Mouse (Mus musculus) kidney, postnatal 0 days (tissue): ENCODE measurements around the gene Tead3. TPM values are rescaled to one million over a fixed set of nuclear protein-coding genes. Genes with fewer than 3 reads are reported as not detected.
"Not testable (repeated sequence)": the region's sequence is repeated elsewhere in the genome, so short reads cannot be mapped to it uniquely, and the experiment has no call there.

ENCODE experiments used
- ATAC-seq: fragments of 200-750 bp; cut with Nextera tagmentation; replicated peaks from 2 replicates; pipeline ENCODE4 v1.8.0; 2017; ENCODE audit warnings: low read depth, moderate number of reproducible peaks, moderate TSS enrichment, moderate library complexity; ENCODE audit not compliant: low FRiP score
- DNase-seq: peaks from one replicate; pipeline ENCODE4 v3.0.0-alpha.2; 2016; ENCODE audit warnings: low spot score
- H3K27ac ChIP-seq: fragments of 300-500 bp; sonication (generic); 2 replicates; pipeline ENCODE4 v1.5.1; 2014; ENCODE audit warnings: mild to moderate bottlenecking
- H3K27me3 ChIP-seq: fragments of 300-500 bp; sonication (generic); 2 replicates; pipeline ENCODE4 v1.6.1; 2014; ENCODE audit warnings: low read length, mixed read lengths; ENCODE audit not compliant: insufficient read depth
- H3K36me3 ChIP-seq: fragments of 300-500 bp; sonication (generic); 2 replicates; pipeline ENCODE4 v1.6.1; 2014; ENCODE audit warnings: low read length, mixed read lengths; ENCODE audit not compliant: insufficient read depth
- H3K4me1 ChIP-seq: fragments of 300-500 bp; sonication (generic); replicated peaks from 2 replicates; pipeline ENCODE4 v1.6.1; 2014; ENCODE audit warnings: antibody characterized with exemption, low read length, mixed read lengths; ENCODE audit not compliant: insufficient read depth
- H3K4me2 ChIP-seq: fragments of 300-500 bp; sonication (generic); 2 replicates; pipeline ENCODE4 v1.6.1; 2014; ENCODE audit warnings: mild to moderate bottlenecking, low read length, moderate library complexity, mixed read lengths
- H3K4me3 ChIP-seq: fragments of 300-500 bp; sonication (generic); replicated peaks from 2 replicates; pipeline ENCODE4 v1.5.1; 2014; ENCODE audit warnings: low read depth, low read length
- H3K9ac ChIP-seq: fragments of 300-500 bp; sonication (generic); 2 replicates; pipeline ENCODE4 v1.6.1; 2014; ENCODE audit warnings: low read depth, low read length
- H3K9me3 ChIP-seq: fragments of 300-500 bp; sonication (generic); replicated peaks from 2 replicates; pipeline ENCODE4 v1.6.1; 2016; ENCODE audit warnings: low read length, inconsistent platforms, mixed read lengths
- CTCF ChIP-seq: IDR thresholded peaks from 2 replicates; pipeline ENCODE4 v1.5.1; 2016; ENCODE audit warnings: antibody characterized with exemption, low read depth, mild to moderate bottlenecking, moderate library complexity
- WGBS: fragments of 180-500 bp; shearing (Covaris S2); extraction: QIAGEN DNeasy Blood & Tissue Kit; methylation state at CpG from one replicate; pipeline ENCODE4 v1.1.7; 2014; 5-methylcytosine and 5-hydroxymethylcytosine counted together
- polyA plus RNA-seq: library from polyadenylated mRNA; unstranded; fragments of >200 nt; fragmentation: Nextera tagmentation; extraction: Ambion mirVana; gene quantifications from 2 replicates; pipeline ENCODE4 v1.2.1, GENCODE M21; 2015

Gene Tead3
- polyA plus RNA-seq, 1 experiment from 2014 or later, result 7.7 TPM

- Histone ChIP-seq H3K4me2 (peak overlapping the region; percentile 57), H3K36me3 (no peaks in the 10 kb centered on the region), H3K4me1 (peaks cover 13% of the 10 kb centered on the region), H3K27me3 (peaks cover 11% of the 10 kb centered on the region; the same call in 1 of the 2 replicates), H3K4me3 (peak overlapping the region; percentile 26), H3K9ac (peak overlapping the region; percentile 47; the same call in 1 of the 2 replicates), H3K9me3 (no peaks in the 10 kb centered on the region), H3K27ac (no peak overlapping the region)
- DNase-seq, result peak; percentile 60
- ATAC-seq, result no peak
- TF ChIP-seq CTCF, result no peak
- WGBS, result 5% methylated on average over 25 of the region's 25 CpGs
Observed at GRCm38 (mm10) chr17:28362653-28363292, 12.2 kb upstream of the Tead3 start.

GRCm38 (mm10) chr17:28361921-28362652 is 11.5 kb upstream of the Tead3 start:
- 35% methylated on average over 11 of the region's 11 CpGs for WGBS
- peaks cover 11% of the 10 kb centered on the region; the same call in 1 of the 2 replicates for H3K27me3 ChIP-seq
- ATAC-seq (no peak), DNase-seq (no peak)
- H3K9me3 ChIP-seq, result no peaks in the 10 kb centered on the region
- H3K4me1 ChIP-seq, result peaks cover 13% of the 10 kb centered on the region
- no peak overlapping the region for H3K27ac ChIP-seq
- TF ChIP-seq CTCF, result no peak
- peak overlapping the region; percentile 57 for H3K4me2 ChIP-seq
- peak overlapping the region; percentile 47; the same call in 1 of the 2 replicates for H3K9ac ChIP-seq
- peak overlapping the region; percentile 26; the same call in 1 of the 2 replicates for H3K4me3 ChIP-seq
- no peaks in the 10 kb centered on the region for H3K36me3 ChIP-seq

- no peak overlapping the region for H3K9ac ChIP-seq
- ATAC-seq, result no peak
- no peak for TF ChIP-seq CTCF
- H3K4me2 ChIP-seq, result no peak overlapping the region
- no peaks in the 10 kb centered on the region for H3K36me3 ChIP-seq
- H3K4me1 ChIP-seq, result peaks cover 13% of the 10 kb centered on the region
- peaks cover 11% of the 10 kb centered on the region; the same call in 1 of the 2 replicates for H3K27me3 ChIP-seq
- H3K27ac ChIP-seq, result no peak overlapping the region
- H3K4me3 ChIP-seq, result no peak overlapping the region
- no peaks in the 10 kb centered on the region for H3K9me3 ChIP-seq
- WGBS, result 76% methylated on average over 9 of the region's 9 CpGs
- no peak for DNase-seq
Observed at GRCm38 (mm10) chr17:28360531-28361277, 10.1 kb upstream of the Tead3 start.

- H3K27me3 ChIP-seq, DNase-seq, ATAC-seq, H3K27ac ChIP-seq, H3K9ac ChIP-seq, H3K4me2 ChIP-seq, H3K4me1 ChIP-seq, H3K36me3 ChIP-seq, H3K4me3 ChIP-seq, H3K9me3 ChIP-seq: not testable (repeated sequence)
- 15% methylated on average over 24 of the region's 24 CpGs for WGBS
Observed at GRCm38 (mm10) chr17:28358576-28359261, 8.1 kb upstream of the Tead3 start.

GRCm38 (mm10) chr17:28355871-28356270 is 5.3 kb upstream of the Tead3 start:
- H3K4me3 ChIP-seq, result no peak overlapping the region
- H3K36me3 ChIP-seq, result no peaks in the 10 kb centered on the region
- H3K9ac ChIP-seq, result no peak overlapping the region
- no peaks in the 10 kb centered on the region for H3K27me3 ChIP-seq
- H3K4me1 ChIP-seq, result peaks cover 8% of the 10 kb centered on the region
- H3K4me2 ChIP-seq, result no peak overlapping the region
- WGBS, result 85% methylated on average over 12 of the region's 12 CpGs
- TF ChIP-seq CTCF, result no peak
- H3K27ac ChIP-seq, result no peak overlapping the region
- no peak for ATAC-seq
- no peak for DNase-seq
- no peaks in the 10 kb centered on the region for H3K9me3 ChIP-seq

GRCm38 (mm10) chr17:28352018-28352417 is 1.4 kb upstream of the Tead3 start:
- Histone ChIP-seq H3K4me3 (no peak overlapping the region), H3K9me3 (no peaks in the 10 kb centered on the region), H3K27ac (no peak overlapping the region), H3K27me3 (no peaks in the 10 kb centered on the region), H3K4me1 (peaks cover 24% of the 10 kb centered on the region), H3K9ac (no peak overlapping the region), H3K4me2 (peak overlapping the region; percentile 91), H3K36me3 (no peaks in the 10 kb centered on the region)
- TF ChIP-seq CTCF, result no peak
- DNase-seq (no peak), ATAC-seq (no peak)
- 35% methylated on average over 11 of the region's 11 CpGs for WGBS
